ENCODE assay signal across 28 mouse cellular contexts in genomic region chr3:30091860-30092259, GRCm38 (mm10).
DNase-seq lines count a peak whose midpoint lies in the region; ATAC-seq and TF ChIP-seq lines count a peak whose summit lies in the region.
"Had no signal": no experiment of that assay in that cellular context is flagged by ENCODE, and none has a peak within 500 bp of the region (broad histone marks: within the 10 kb centered on the region; RNA-seq: fewer than 3 reads in every experiment).

No protein-coding gene starts in this region.

- no peak for TF ChIP-seq POLR2A in embryonic fibroblast, embryonic 13.5 days (IDR thresholded peaks at IDR 0.05; ENCODE audit: low read depth, low read length)

- no peak for DNase-seq in kidney, postnatal 36 days
- DNase-seq in 3T3-L1 (ENCODE audit: low read depth, low spot score) = peak; percentile 72
- no peak for DNase-seq in cerebellum, adult 9-10 months
- no peak for DNase-seq in adrenal gland, postnatal 14 days
- DNase-seq: adrenal gland, adult 8-10 months; cerebellum, adult 8-10 months; cerebellum, postnatal 36 days; embryo, embryonic 11 days; heart, postnatal 4 days; kidney, adult 18-20 months; layer of hippocampus, postnatal 36 days; liver; lung, adult 2 months; lung, postnatal 10 days; right cerebral cortex, postnatal 25 days had no signal

- H3K27ac ChIP-seq in kidney, embryonic 14.5 days (ENCODE audit: low read depth, low read length) = peak overlapping the region; percentile 55; the same call in 1 of the 2 replicates
- peak overlapping the region; percentile 72 for H3K27ac ChIP-seq in embryonic fibroblast, embryonic 13.5 days (ENCODE audit: insufficient read depth, low read length)
- H3K27ac ChIP-seq: embryonic facial prominence, embryonic 12.5 days; forebrain, embryonic 10.5 days; heart, embryonic 10.5 days; hindbrain, embryonic 14.5 days; liver, embryonic 14.5 days; midbrain, embryonic 12.5 days; stomach, embryonic 15.5 days had no signal

- 46% methylated on average over 3 of the region's 3 CpGs for WGBS in kidney, embryonic 14.5 days

- peaks cover 7% of the 10 kb centered on the region; the same call in 1 of the 2 replicates for H3K4me1 ChIP-seq in kidney, embryonic 14.5 days (ENCODE audit: control insufficient read depth, insufficient read depth, low read length)
- H3K4me1 ChIP-seq in embryonic fibroblast, embryonic 13.5 days (ENCODE audit: control insufficient read depth, insufficient read depth, low read length) = peaks cover 11% of the 10 kb centered on the region
- H3K4me1 ChIP-seq: embryonic facial prominence, embryonic 12.5 days; forebrain, embryonic 10.5 days; heart, embryonic 10.5 days; midbrain, embryonic 12.5 days; stomach, embryonic 15.5 days had no signal

- H3K4me3 ChIP-seq in kidney, embryonic 14.5 days (ENCODE audit: low read length) = no peak overlapping the region
- no peak overlapping the region for H3K4me3 ChIP-seq in embryonic fibroblast, embryonic 13.5 days (ENCODE audit: insufficient read depth, low read length)
- H3K4me3 ChIP-seq: embryonic facial prominence, embryonic 12.5 days; forebrain, embryonic 10.5 days; heart, embryonic 10.5 days; midbrain, embryonic 12.5 days; stomach, embryonic 15.5 days had no signal

- H3K27me3 ChIP-seq in kidney, embryonic 14.5 days (ENCODE audit: control insufficient read depth, insufficient read depth, low read length) = no peaks in the 10 kb centered on the region
- H3K27me3 ChIP-seq: embryonic facial prominence, embryonic 12.5 days; midbrain, embryonic 12.5 days; stomach, embryonic 15.5 days had no signal

- no peaks in the 10 kb centered on the region for H3K36me3 ChIP-seq in kidney, embryonic 14.5 days (ENCODE audit: control insufficient read depth, insufficient read depth, low read length)
- H3K36me3 ChIP-seq: embryonic facial prominence, embryonic 12.5 days; forebrain, embryonic 10.5 days; G1E; heart, embryonic 10.5 days; midbrain, embryonic 12.5 days; stomach, embryonic 15.5 days had no signal

- H3K9me3 ChIP-seq in kidney, embryonic 14.5 days (ENCODE audit: control insufficient read depth, low read length) = no peaks in the 10 kb centered on the region
- H3K9me3 ChIP-seq: embryonic facial prominence, embryonic 12.5 days; forebrain, embryonic 10.5 days; G1E; heart, embryonic 10.5 days; midbrain, embryonic 12.5 days; stomach, embryonic 15.5 days had no signal

- no peak for ATAC-seq in kidney, embryonic 14.5 days (ENCODE audit: low FRiP score, low TSS enrichment)
- ATAC-seq in megakaryocyte progenitor cell, adult 5-6 weeks (replicated peaks; ENCODE audit: poor library complexity) = peak; percentile 98
- ATAC-seq: forebrain, embryonic 16.5 days; inflammation-experienced regulatory T-cells, adult 6 months had no signal

- H3K9ac ChIP-seq in kidney, embryonic 14.5 days (ENCODE audit: low read depth, low read length) = no peak overlapping the region
- H3K9ac ChIP-seq: embryonic facial prominence, embryonic 12.5 days; hindbrain, embryonic 14.5 days; liver, embryonic 14.5 days; midbrain, embryonic 12.5 days; stomach, embryonic 15.5 days had no signal

- TF ChIP-seq CTCF in embryonic fibroblast, embryonic 13.5 days (IDR thresholded peaks at IDR 0.05; ENCODE audit: borderline replicate concordance, insufficient read depth, low read length) = no peak

- no peak overlapping the region for H3K4me2 ChIP-seq in kidney, embryonic 14.5 days (replicated peaks; ENCODE audit: low read depth, low read length)
- H3K4me2 ChIP-seq: embryonic facial prominence, embryonic 12.5 days; hindbrain, embryonic 14.5 days; midbrain, embryonic 12.5 days; stomach, embryonic 15.5 days had no signal
